Mouse (Mus musculus): ENCODE results near the gene Synj1. TPM values are rescaled to one million over a fixed set of nuclear protein-coding genes. Genes with fewer than 3 reads are reported as not detected.

Synj1 gene
- polyA plus RNA-seq (2012; fragmentation: generic; extraction: Trizol): 1 to 10 TPM in 1 of 2 experiments, under 1 TPM in 1; 0.82 to 8.5 TPM

DNA sequence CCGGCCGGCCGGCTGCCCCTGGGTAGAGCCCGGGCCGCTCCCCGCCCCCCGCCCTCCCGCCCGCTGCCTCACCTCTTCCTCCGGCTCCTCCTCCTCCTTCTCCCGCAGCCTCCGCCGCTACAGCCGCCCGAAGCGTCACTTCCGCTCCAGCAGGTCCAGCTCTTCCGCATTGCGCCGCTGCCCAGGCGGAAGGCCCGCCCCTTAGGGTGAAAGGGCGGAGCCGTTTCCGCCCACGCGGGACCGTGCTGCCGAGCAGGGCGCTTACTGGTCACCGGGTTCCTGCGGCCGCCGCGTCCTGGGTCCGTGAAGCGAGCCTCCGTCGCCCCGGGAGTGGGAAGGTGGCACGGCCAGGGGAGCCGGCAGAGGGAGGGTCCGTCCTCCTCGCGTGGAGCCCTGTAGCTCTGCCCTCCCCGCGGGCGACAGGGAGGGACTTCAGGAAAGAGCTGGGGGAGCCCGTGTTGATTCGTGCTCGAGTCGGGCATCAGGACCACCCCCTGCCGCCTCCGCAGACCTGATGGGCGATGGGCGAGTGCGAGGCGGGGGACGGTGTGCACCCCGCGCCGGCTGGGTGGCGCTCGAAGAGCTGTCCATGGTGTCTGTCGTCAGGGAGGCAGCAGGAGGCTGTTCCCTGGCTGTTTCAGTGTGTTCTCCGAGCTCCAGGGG, at the start of gene Synj1:
Synj1 (minus strand) TSS at position 288 of the 663 bp plus-strand sequence.

GRCm38 (mm10) chr16:91044270-91045182, 33.4 kb upstream of the Synj1 start, which contains the start of gene Paxbp1:
TSS of gene Paxbp1 (minus strand) at chr16:91044543.

GRCm38 (mm10) chr16:90934687-90935328, 76.3 kb downstream of the Synj1 start, which contains the start of gene Cfap298:
TSS of gene Cfap298 (minus strand) at chr16:90935114.

Other genes with a start within 250 kb of the Synj1 start
- gene Urb1, start 200.9 kb downstream of the Synj1 start, polyA plus RNA-seq (2012; fragmentation: generic; extraction: Trizol): 1 to 10 TPM; 1.1 to 3.2 TPM
- 10 to 100 TPM; 22.1 to 31.0 TPM for gene Eva1c, start 184.6 kb downstream of the Synj1 start, polyA plus RNA-seq (2012; fragmentation: generic; extraction: Trizol)
- gene Cfap298, start 76.2 kb downstream of the Synj1 start, polyA plus RNA-seq (2012; fragmentation: generic; extraction: Trizol): 10 to 100 TPM; 16.8 to 17.3 TPM
- 1 to 10 TPM in 1 of 2 experiments, under 1 TPM in 1; 0.29 to 5.8 TPM for gene Paxbp1, start 33.2 kb upstream of the Synj1 start, polyA plus RNA-seq (2012; fragmentation: generic; extraction: Trizol)
- gene 4932438H23Rik, start 83.8 kb upstream of the Synj1 start, polyA plus RNA-seq (2012; fragmentation: generic; extraction: Trizol): not detected
- not detected for gene Olig2, start 214.1 kb upstream of the Synj1 start, polyA plus RNA-seq (2012; fragmentation: generic; extraction: Trizol)